Mouse (Mus musculus) bone marrow, adult 2 months (tissue): ENCODE measurements around the gene Acox1. TPM values are rescaled to one million over a fixed set of nuclear protein-coding genes. Genes with fewer than 3 reads are reported as not detected.

ENCODE experiments used
- H3K27ac ChIP-seq: fragments of 200-500 bp; 2 replicates; pipeline ENCODE4 v1.5.1; 2012; ENCODE audit warnings: low read depth, mild to moderate bottlenecking, control low read depth, inconsistent platforms, low read length; ENCODE audit not compliant: control insufficient read depth, poor library complexity, insufficient read depth
- H3K4me1 ChIP-seq: fragments of 200-500 bp; 2 replicates; pipeline ENCODE4 v1.6.1; 2011; ENCODE audit warnings: low read length; ENCODE audit not compliant: control insufficient read depth, insufficient read depth
- H3K4me3 ChIP-seq: fragments of 200-500 bp; replicated peaks from 2 replicates; pipeline ENCODE3; 2011; ENCODE audit warnings: mild to moderate bottlenecking, low read depth, low read length, control low read depth; ENCODE audit not compliant: control insufficient read depth
- CTCF ChIP-seq: fragments of 200-500 bp; IDR thresholded peaks from 2 replicates; pipeline ENCODE4 v1.5.1; 2011; ENCODE audit warnings: low read length, control low read depth; ENCODE audit not compliant: control insufficient read depth, insufficient read depth
- POLR2A ChIP-seq: fragments of 200-500 bp; IDR thresholded peaks from 2 replicates; pipeline ENCODE4 v1.6.1; 2011; ENCODE audit warnings: low read depth, mild to moderate bottlenecking, control low read depth, low read length, borderline replicate concordance; ENCODE audit not compliant: control insufficient read depth
- WGBS: fragments of 180-500 bp; shearing (Covaris S2); methylation state at CpG from one replicate; pipeline ENCODE4 v1.1.7; 2018; 5-methylcytosine and 5-hydroxymethylcytosine counted together
- polyA plus RNA-seq: library from polyadenylated mRNA; stranded (reverse); fragments of >200 nt; gene quantifications from 2 replicates; pipeline ENCODE4 v1.2.4, GENCODE M21; 2011; ENCODE audit warnings: low replicate concordance; ENCODE audit not compliant: missing spikeins, insufficient read depth, insufficient read length

Acox1 gene
- polyA plus RNA-seq, 1 experiment, result 20.0 TPM

DNA sequence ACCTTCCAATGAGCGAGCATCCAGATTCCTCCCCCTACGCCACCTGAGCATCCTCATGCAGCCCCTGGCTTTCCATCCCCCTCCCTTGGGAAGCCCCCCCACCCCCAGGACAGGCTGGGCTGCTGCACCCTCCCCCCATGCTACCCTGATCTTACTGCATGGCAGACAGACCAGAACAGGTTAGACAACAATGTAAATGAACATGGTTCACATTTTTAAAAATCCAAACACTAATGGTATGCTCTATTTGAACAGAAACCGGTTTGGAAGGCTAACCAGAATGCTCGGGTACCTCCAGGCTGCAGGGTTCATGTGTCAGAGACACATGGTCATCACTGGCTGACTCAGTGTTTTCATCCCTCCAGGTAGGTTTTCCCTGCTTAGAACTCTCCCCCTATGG is 29.9 kb upstream of the Acox1 start:
- no peak for TF ChIP-seq CTCF
- Histone ChIP-seq H3K27ac (no peak overlapping the region), H3K4me1 (no peaks in the 10 kb centered on the region), H3K4me3 (no peak overlapping the region)
- WGBS, result 81% methylated on average over 4 of the region's 4 CpGs

DNA sequence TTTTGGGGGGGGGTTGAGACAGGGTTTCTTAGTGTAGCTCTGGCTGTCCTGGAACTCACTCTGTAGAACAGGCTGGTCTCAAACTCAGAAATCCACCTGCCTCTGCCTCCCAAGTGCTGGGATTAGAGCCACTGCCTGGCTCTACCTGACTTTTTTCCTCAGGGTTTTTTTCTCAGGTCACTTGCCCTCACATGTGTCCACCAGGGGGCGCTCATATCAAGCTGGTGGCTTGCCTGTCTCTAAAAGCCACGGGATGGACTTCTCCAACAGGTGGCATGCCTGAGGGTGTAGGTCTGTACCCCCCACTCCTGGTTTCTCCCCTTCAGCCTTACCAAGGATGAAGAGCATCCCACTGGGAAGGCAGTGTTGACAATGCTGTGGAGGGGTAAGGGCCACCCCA is 27.6 kb upstream of the Acox1 start:
- no peak overlapping the region for H3K4me3 ChIP-seq
- H3K27ac ChIP-seq, result no peak overlapping the region
- WGBS, result 2% methylated on average over 2 of the region's 2 CpGs
- H3K4me1 ChIP-seq, result no peaks in the 10 kb centered on the region
- no peak for TF ChIP-seq POLR2A
- TF ChIP-seq CTCF, result peak; percentile 90

DNA sequence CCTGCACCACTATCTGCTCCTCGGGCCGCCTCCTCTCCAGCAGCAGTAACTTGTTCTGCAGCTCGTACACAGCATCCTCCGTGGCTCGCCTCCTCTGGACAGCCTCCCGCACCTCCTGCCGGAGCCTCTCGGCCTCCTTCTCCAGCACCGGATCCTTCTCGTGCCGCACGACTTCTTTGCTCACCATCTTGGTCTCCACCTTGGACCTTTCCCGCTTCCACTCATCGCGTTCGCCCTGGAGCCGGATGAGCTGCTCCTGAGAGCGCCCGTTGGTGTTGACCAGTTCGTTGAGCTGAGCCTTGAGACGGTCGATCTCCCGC is 23.9 kb upstream of the Acox1 start:
- H3K27ac ChIP-seq, result no peak overlapping the region
- no peaks in the 10 kb centered on the region for H3K4me1 ChIP-seq
- H3K4me3 ChIP-seq, result no peak overlapping the region
- TF ChIP-seq POLR2A (no peak), CTCF (no peak)
- 34% methylated on average over 23 of the region's 23 CpGs for WGBS

DNA sequence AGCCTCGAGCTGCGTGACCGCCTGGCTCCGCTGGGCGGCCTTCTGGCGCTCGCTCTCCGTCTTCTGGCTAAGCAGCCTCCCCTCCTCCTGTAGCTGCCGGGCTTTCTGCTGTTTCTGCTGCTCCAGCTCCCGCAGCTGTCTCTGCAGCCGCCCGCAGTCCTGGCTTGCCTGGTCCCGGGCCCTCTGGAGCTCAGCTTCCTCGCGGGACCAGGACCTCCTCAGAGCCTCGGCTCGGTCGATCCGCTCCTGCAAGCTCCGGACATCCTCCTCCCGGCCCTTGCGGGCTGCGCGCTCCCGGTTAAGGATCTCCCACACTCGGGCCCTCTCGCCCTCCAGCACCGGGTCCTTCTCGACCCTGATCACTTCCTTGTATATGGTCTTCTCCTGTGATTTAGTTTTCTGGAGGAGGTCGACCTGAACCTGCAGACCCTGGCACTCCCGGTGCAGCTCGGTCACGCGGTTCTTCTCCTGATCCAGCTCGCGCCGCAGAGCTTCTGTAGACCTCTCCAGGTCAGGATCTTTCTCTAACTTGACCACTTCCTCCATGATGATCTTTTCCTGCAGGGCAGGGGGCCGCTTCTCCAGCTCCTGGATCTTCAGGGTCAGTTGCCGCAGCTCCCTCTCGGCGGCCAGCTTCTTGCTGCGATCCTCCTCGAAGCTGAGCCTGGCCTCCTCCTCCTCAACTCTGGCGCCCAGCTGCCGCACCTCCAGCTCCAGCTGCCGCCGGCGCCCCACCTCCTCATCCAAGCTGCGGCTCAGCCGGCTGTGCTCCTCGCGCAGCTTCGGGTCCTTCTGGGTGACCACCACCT is 23.3 kb upstream of the Acox1 start:
- no peaks in the 10 kb centered on the region for H3K4me1 ChIP-seq
- WGBS, result 13% methylated on average over 53 of the region's 53 CpGs
- H3K4me3 ChIP-seq, result no peak overlapping the region
- H3K27ac ChIP-seq, result no peak overlapping the region
- no peak; the same call in 1 of the 2 replicates for TF ChIP-seq POLR2A
- TF ChIP-seq CTCF, result no peak

DNA sequence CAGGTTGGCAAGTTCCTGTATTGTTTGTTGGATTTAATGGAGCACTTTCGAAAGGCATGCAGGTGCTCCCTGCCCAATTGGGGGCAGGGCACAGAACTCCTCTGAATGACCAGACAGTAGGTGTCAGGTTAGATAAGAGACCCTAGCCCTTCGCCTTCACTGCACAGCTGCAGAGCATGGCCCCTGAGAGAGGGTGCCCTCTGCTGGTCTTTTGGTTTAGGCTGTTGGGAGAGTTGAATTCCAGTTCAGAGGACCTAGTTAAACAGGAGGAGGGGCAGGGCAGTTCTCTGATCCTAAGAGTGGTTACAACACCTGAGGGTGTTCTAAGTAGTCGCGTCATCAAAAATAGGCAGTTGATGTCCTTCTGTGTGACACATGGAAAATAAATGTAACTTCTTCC is 21.0 kb upstream of the Acox1 start:
- peak; percentile 70 for TF ChIP-seq CTCF
- no peak for TF ChIP-seq POLR2A
- 15% methylated on average over 4 of the region's 4 CpGs for WGBS
- Histone ChIP-seq H3K27ac (no peak overlapping the region), H3K4me3 (no peak overlapping the region), H3K4me1 (no peaks in the 10 kb centered on the region)

DNA sequence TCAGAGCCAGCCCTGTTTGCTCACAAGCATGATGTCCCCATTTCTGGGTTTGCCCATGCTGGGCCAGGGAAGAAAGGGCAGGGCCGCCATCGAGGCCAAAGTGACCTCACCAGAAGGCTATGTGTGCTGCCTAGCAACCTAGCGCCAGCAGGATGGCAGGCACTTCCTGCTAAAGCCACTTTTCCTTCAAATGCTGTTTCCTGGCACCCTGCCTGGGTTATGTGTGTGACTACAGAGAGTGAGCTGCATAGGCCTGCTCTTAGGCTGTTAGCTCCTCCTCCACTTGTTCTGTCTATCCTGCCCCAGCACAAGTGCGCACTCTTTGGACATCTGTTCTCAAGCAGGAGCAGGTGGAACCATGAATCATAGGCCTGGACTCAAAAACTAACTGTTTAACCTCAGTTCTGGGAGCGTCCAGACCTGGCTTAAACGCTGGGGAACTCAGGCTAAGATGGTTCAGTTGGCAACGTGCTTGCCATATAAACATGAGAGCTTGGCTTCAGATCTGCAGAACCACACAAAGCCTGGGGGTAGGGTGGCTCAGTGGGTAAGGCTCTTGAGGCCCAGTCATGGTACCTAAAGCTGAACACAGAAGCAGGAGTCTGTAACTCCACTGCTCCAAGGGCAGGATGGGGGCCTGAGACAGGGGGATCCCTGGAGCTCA is 20.0 kb upstream of the Acox1 start:
- Histone ChIP-seq H3K4me3 (no peak overlapping the region), H3K27ac (no peak overlapping the region)

DNA sequence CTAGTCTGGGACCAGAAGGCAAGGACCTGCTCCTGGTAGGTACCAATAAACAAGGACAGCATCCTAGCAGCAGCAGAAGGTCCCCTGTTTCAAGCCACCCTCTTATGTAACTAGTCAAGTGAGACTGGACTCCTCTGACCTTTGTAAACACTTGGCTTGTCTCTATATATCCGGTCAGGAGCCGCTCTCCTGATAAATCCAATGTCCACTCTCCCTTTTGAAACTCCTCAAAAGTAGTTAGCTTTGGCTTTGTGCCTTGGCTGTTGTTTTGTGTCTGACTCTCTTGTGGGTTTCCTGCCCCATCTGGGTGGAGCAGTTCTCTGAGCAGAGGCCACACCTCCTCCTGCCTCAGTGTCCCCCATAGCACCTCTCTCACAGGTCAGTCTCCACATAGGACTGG is 19.4 kb upstream of the Acox1 start:
- no peak for TF ChIP-seq POLR2A
- TF ChIP-seq CTCF, result no peak
- WGBS, result 73% methylated on average over 2 of the region's 2 CpGs
- no peak overlapping the region for H3K27ac ChIP-seq
- no peak overlapping the region for H3K4me3 ChIP-seq
- H3K4me1 ChIP-seq, result no peaks in the 10 kb centered on the region

More for the DNA sequence above, 20.0 kb upstream of the Acox1 start:
- H3K4me1 ChIP-seq, result no peaks in the 10 kb centered on the region
- 17% methylated on average over 7 of the region's 7 CpGs for WGBS
- TF ChIP-seq POLR2A (no peak), CTCF (no peak)

DNA sequence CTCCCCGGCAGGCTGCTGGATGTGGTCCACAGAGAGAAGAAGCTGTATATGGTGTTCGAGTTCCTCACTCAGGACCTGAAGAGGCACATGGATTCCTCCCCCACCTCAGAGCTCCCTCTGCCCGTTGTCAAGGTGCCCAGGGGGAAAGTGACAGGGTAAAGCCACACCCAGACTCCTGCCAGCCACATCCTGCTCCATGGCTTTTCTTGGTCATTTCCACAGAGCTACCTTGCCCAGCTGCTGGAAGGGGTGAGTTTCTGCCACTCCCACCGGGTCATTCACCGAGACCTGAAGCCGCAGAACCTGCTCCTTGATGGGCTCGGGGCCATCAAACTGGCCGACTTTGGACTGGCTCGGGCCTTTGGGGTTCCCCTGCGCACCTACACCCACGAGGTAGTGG is 17.7 kb upstream of the Acox1 start:
- no peaks in the 10 kb centered on the region for H3K4me1 ChIP-seq
- H3K4me3 ChIP-seq, result no peak overlapping the region
- 67% methylated on average over 11 of the region's 11 CpGs for WGBS
- H3K27ac ChIP-seq, result no peak overlapping the region
- TF ChIP-seq POLR2A (no peak), CTCF (no peak)
